Mouse (Mus musculus): ENCODE measurements around the gene Ano1. TPM values are rescaled to one million over a fixed set of nuclear protein-coding genes. Genes with fewer than 3 reads are reported as not detected.

The Ano1 gene
- polyA plus RNA-seq, 1 experiment from 2014 or later: 9.7 TPM

GRCm38 (mm10) chr7:144589508-144589907, 162.3 kb downstream of the Ano1 start:
- Histone ChIP-seq H3K9me3 (no peaks in the 10 kb centered on the region), H3K4me2 (no peak overlapping the region), H3K27ac (no peak overlapping the region), H3K36me3 (no peaks in the 10 kb centered on the region), H3K4me1 (no peaks in the 10 kb centered on the region), H3K4me3 (no peak overlapping the region), H3K27me3 (no peaks in the 10 kb centered on the region), H3K9ac (no peak overlapping the region)
- 88% methylated on average over 3 of the region's 3 CpGs for WGBS
- no peak for ATAC-seq (ENCODE audit: insufficient number of reproducible peaks, low FRiP score, low TSS enrichment, low read depth)

GRCm38 (mm10) chr7:144587291-144587690, 164.5 kb downstream of the Ano1 start:
- no peak overlapping the region for H3K27ac ChIP-seq
- H3K9ac ChIP-seq: no peak overlapping the region
- ATAC-seq (ENCODE audit: insufficient number of reproducible peaks, low FRiP score, low TSS enrichment, low read depth): no peak
- H3K27me3 ChIP-seq: no peaks in the 10 kb centered on the region
- 33% methylated on average over 2 of the region's 2 CpGs for WGBS
- no peaks in the 10 kb centered on the region for H3K36me3 ChIP-seq
- H3K4me3 ChIP-seq: no peak overlapping the region
- peaks cover 9% of the 10 kb centered on the region for H3K4me1 ChIP-seq
- no peak overlapping the region for H3K4me2 ChIP-seq
- no peaks in the 10 kb centered on the region for H3K9me3 ChIP-seq

- no peaks in the 10 kb centered on the region for H3K9me3 ChIP-seq
- WGBS: 12% methylated on average over 6 of the region's 6 CpGs
Measured at GRCm38 (mm10) chr7:144585648-144586047, 166.1 kb downstream of the Ano1 start.

GRCm38 (mm10) chr7:144583619-144584018, 168.2 kb downstream of the Ano1 start:
- no peak overlapping the region for H3K27ac ChIP-seq
- no peaks in the 10 kb centered on the region for H3K27me3 ChIP-seq
- H3K9ac ChIP-seq: no peak overlapping the region
- no peak overlapping the region for H3K4me3 ChIP-seq
- 3% methylated on average over 4 of the region's 4 CpGs for WGBS
- no peaks in the 10 kb centered on the region for H3K9me3 ChIP-seq
- no peak overlapping the region for H3K4me2 ChIP-seq
- peaks cover 19% of the 10 kb centered on the region for H3K36me3 ChIP-seq
- no peak for ATAC-seq (ENCODE audit: insufficient number of reproducible peaks, low FRiP score, low TSS enrichment, low read depth)
- H3K4me1 ChIP-seq: peaks cover 19% of the 10 kb centered on the region

More at GRCm38 (mm10) chr7:144585648-144586047, 166.1 kb downstream of the Ano1 start:
- Histone ChIP-seq H3K27me3 (no peaks in the 10 kb centered on the region), H3K36me3 (no peaks in the 10 kb centered on the region), H3K4me2 (no peak overlapping the region), H3K4me1 (peaks cover 19% of the 10 kb centered on the region), H3K4me3 (no peak overlapping the region), H3K27ac (no peak overlapping the region), H3K9ac (no peak overlapping the region)
- ATAC-seq (ENCODE audit: insufficient number of reproducible peaks, low FRiP score, low TSS enrichment, low read depth): no peak

- H3K27ac ChIP-seq: peak within 1 kb of the TSS; percentile 92
- H3K36me3 ChIP-seq: peaks cover 25% of the 10 kb centered on the region
- ATAC-seq (ENCODE audit: insufficient number of reproducible peaks, low FRiP score, low TSS enrichment, low read depth): peak; percentile 83
- H3K4me1 ChIP-seq: peaks cover 19% of the 10 kb centered on the region
- peak within 1 kb of the TSS; percentile 86 for H3K4me3 ChIP-seq
- WGBS: 1% methylated on average over 34 of the region's 34 CpGs
- H3K4me2 ChIP-seq: peak within 1 kb of the TSS; percentile 84
- H3K9ac ChIP-seq: peak within 1 kb of the TSS; percentile 93
- no peaks in the 10 kb centered on the region for H3K9me3 ChIP-seq
- H3K27me3 ChIP-seq: no peaks in the 10 kb centered on the region
Measured at GRCm38 (mm10) chr7:144582284-144582980, 169.3 kb downstream of the Ano1 start, which contains the start of gene Fadd. TSS of gene Fadd (minus strand) at chr7:144582463.

GRCm38 (mm10) chr7:144581559-144582283, 170.1 kb downstream of the Ano1 start:
- peak; percentile 84 for ATAC-seq (ENCODE audit: insufficient number of reproducible peaks, low FRiP score, low TSS enrichment, low read depth)
- Histone ChIP-seq H3K27ac (peak overlapping the region; percentile 92), H3K9ac (peak overlapping the region; percentile 93), H3K4me1 (peaks cover 19% of the 10 kb centered on the region), H3K36me3 (peaks cover 25% of the 10 kb centered on the region), H3K27me3 (no peaks in the 10 kb centered on the region), H3K4me2 (peak overlapping the region; percentile 84), H3K4me3 (peak overlapping the region; percentile 86), H3K9me3 (no peaks in the 10 kb centered on the region)
- WGBS: 1% methylated on average over 43 of the region's 43 CpGs

GRCm38 (mm10) chr7:144577876-144578275, 173.9 kb downstream of the Ano1 start:
- Histone ChIP-seq H3K27me3 (no peaks in the 10 kb centered on the region), H3K36me3 (peaks cover 25% of the 10 kb centered on the region), H3K4me3 (no peak overlapping the region), H3K4me2 (no peak overlapping the region), H3K27ac (no peak overlapping the region), H3K9ac (no peak overlapping the region), H3K9me3 (no peaks in the 10 kb centered on the region), H3K4me1 (peaks cover 12% of the 10 kb centered on the region)
- 78% methylated on average over 5 of the region's 5 CpGs for WGBS
- ATAC-seq (ENCODE audit: insufficient number of reproducible peaks, low FRiP score, low TSS enrichment, low read depth): no peak

GRCm38 (mm10) chr7:144572234-144572633, 179.5 kb downstream of the Ano1 start:
- Histone ChIP-seq H3K9me3 (no peaks in the 10 kb centered on the region), H3K4me2 (no peak overlapping the region), H3K27ac (no peak overlapping the region), H3K9ac (no peak overlapping the region), H3K4me1 (peaks cover 4% of the 10 kb centered on the region; the same call in 1 of the 2 replicates), H3K36me3 (no peaks in the 10 kb centered on the region), H3K27me3 (no peaks in the 10 kb centered on the region), H3K4me3 (no peak overlapping the region)
- 58% methylated on average over 5 of the region's 5 CpGs for WGBS
- ATAC-seq (ENCODE audit: insufficient number of reproducible peaks, low FRiP score, low TSS enrichment, low read depth): no peak

GRCm38 (mm10) chr7:144571598-144571997, 180.2 kb downstream of the Ano1 start:
- Histone ChIP-seq H3K27me3 (no peaks in the 10 kb centered on the region), H3K9me3 (no peaks in the 10 kb centered on the region), H3K36me3 (no peaks in the 10 kb centered on the region), H3K4me3 (no peak overlapping the region), H3K27ac (no peak overlapping the region), H3K9ac (no peak overlapping the region), H3K4me2 (no peak overlapping the region), H3K4me1 (peaks cover 4% of the 10 kb centered on the region; the same call in 1 of the 2 replicates)
- ATAC-seq (ENCODE audit: insufficient number of reproducible peaks, low FRiP score, low TSS enrichment, low read depth): no peak

GRCm38 (mm10) chr7:144569428-144569827, 182.3 kb downstream of the Ano1 start:
- Histone ChIP-seq H3K4me2 (no peak overlapping the region), H3K4me3 (no peak overlapping the region), H3K27me3 (no peaks in the 10 kb centered on the region), H3K9ac (no peak overlapping the region), H3K27ac (peak overlapping the region; percentile 18; the same call in 1 of the 2 replicates), H3K4me1 (peaks cover 4% of the 10 kb centered on the region; the same call in 1 of the 2 replicates), H3K36me3 (no peaks in the 10 kb centered on the region), H3K9me3 (no peaks in the 10 kb centered on the region)
- 51% methylated on average over 7 of the region's 7 CpGs for WGBS
- no peak for ATAC-seq (ENCODE audit: insufficient number of reproducible peaks, low FRiP score, low TSS enrichment, low read depth)

GRCm38 (mm10) chr7:144568091-144568490, 183.7 kb downstream of the Ano1 start:
- ATAC-seq (ENCODE audit: insufficient number of reproducible peaks, low FRiP score, low TSS enrichment, low read depth): no peak
- H3K4me3 ChIP-seq: no peak overlapping the region
- no peaks in the 10 kb centered on the region for H3K27me3 ChIP-seq
- H3K4me2 ChIP-seq: no peak overlapping the region
- no peaks in the 10 kb centered on the region for H3K36me3 ChIP-seq
- no peak overlapping the region for H3K9ac ChIP-seq
- peaks cover 9% of the 10 kb centered on the region; the same call in 1 of the 2 replicates for H3K4me1 ChIP-seq
- no peaks in the 10 kb centered on the region for H3K9me3 ChIP-seq
- H3K27ac ChIP-seq: no peak overlapping the region

Measured in limb, embryonic 15.5 days (tissue).